Mouse (Mus musculus): ENCODE results near the gene Dusp6. TPM values are rescaled to one million over a fixed set of nuclear protein-coding genes. Genes with fewer than 3 reads are reported as not detected.

Gene Dusp6
- polyA plus RNA-seq, 1 experiment = 98.8 TPM

- peaks cover 12% of the 10 kb centered on the region for H3K4me1 ChIP-seq (ENCODE audit: control insufficient read depth, insufficient read depth, insufficient read length, low read length)
- 64% methylated on average over 12 of the region's 12 CpGs for WGBS
Measured at GRCm38 (mm10) chr10:99274640-99275039, 11.6 kb downstream of the Dusp6 start.

GRCm38 (mm10) chr10:99279067-99279880, 16.2 kb downstream of the Dusp6 start:
- no peak for TF ChIP-seq POLR2A (IDR thresholded peaks at IDR 0.05; ENCODE audit: low read depth, low read length)
- TF ChIP-seq CTCF (IDR thresholded peaks at IDR 0.05; ENCODE audit: extremely low read depth, insufficient read length, insufficient replicate concordance, low read depth, low read length) = no peak
- Histone ChIP-seq H3K4me1 (ENCODE audit: control insufficient read depth, insufficient read depth, insufficient read length, low read length) (peaks cover 3% of the 10 kb centered on the region; the same call in 1 of the 2 replicates), H3K27me3 (ENCODE audit: control insufficient read depth, insufficient read depth, low read length) (no peaks in the 10 kb centered on the region), H3K27ac (ENCODE audit: insufficient read depth, low read depth, low read length) (no peak overlapping the region), H3K36me3 (ENCODE audit: control insufficient read depth, insufficient read depth, low read length) (no peaks in the 10 kb centered on the region), H3K4me3 (ENCODE audit: low read depth, low read length) (no peak overlapping the region)
- 58% methylated on average over 22 of the region's 22 CpGs for WGBS

More at GRCm38 (mm10) chr10:99274640-99275039, 11.6 kb downstream of the Dusp6 start:
- Histone ChIP-seq H3K27me3 (ENCODE audit: control insufficient read depth, insufficient read depth, low read length) (no peaks in the 10 kb centered on the region), H3K4me3 (ENCODE audit: low read depth, low read length) (no peak overlapping the region), H3K27ac (ENCODE audit: insufficient read depth, low read depth, low read length) (no peak overlapping the region), H3K36me3 (ENCODE audit: control insufficient read depth, insufficient read depth, low read length) (no peaks in the 10 kb centered on the region)
- TF ChIP-seq POLR2A (IDR thresholded peaks at IDR 0.05; ENCODE audit: low read depth, low read length) (no peak), CTCF (IDR thresholded peaks at IDR 0.05; ENCODE audit: extremely low read depth, insufficient read length, insufficient replicate concordance, low read depth, low read length) (no peak)

- WGBS = 88% methylated on average over 10 of the region's 10 CpGs
- no peaks in the 10 kb centered on the region for H3K27me3 ChIP-seq (ENCODE audit: control insufficient read depth, insufficient read depth, low read length)
- no peaks in the 10 kb centered on the region for H3K4me1 ChIP-seq (ENCODE audit: control insufficient read depth, insufficient read depth, insufficient read length, low read length)
- no peak overlapping the region for H3K4me3 ChIP-seq (ENCODE audit: low read depth, low read length)
- H3K36me3 ChIP-seq (ENCODE audit: control insufficient read depth, insufficient read depth, low read length) = no peaks in the 10 kb centered on the region
- no peak for TF ChIP-seq POLR2A (IDR thresholded peaks at IDR 0.05; ENCODE audit: low read depth, low read length)
- no peak for TF ChIP-seq CTCF (IDR thresholded peaks at IDR 0.05; ENCODE audit: extremely low read depth, insufficient read length, insufficient replicate concordance, low read depth, low read length)
- H3K27ac ChIP-seq (ENCODE audit: insufficient read depth, low read depth, low read length) = no peak overlapping the region
Measured at GRCm38 (mm10) chr10:99283981-99284385, 21.0 kb downstream of the Dusp6 start.

DNA sequence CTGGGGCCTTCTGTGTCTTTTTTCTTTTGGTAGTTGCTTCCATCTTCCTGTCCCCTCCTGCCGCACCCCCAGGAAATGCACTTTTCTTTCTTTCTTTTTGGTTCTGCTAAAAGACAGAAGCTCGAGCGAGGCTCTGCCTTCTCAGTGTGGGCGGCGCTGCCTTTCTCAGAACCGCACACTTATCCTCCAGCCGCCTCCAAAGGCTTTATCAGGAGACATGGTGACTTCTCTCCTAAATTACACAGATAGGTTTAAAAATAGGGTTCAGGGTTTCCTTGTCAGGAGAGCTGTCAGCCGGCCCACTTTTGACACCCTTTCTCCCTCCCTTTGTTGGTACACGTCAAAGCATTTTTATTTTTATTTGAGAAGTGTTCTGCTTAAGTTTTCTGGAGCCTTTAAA, 21.9 kb downstream of the Dusp6 start:
- no peaks in the 10 kb centered on the region for H3K36me3 ChIP-seq (ENCODE audit: control insufficient read depth, insufficient read depth, low read length)
- H3K27me3 ChIP-seq (ENCODE audit: control insufficient read depth, insufficient read depth, low read length) = no peaks in the 10 kb centered on the region
- H3K4me3 ChIP-seq (ENCODE audit: low read depth, low read length) = no peak overlapping the region
- 79% methylated on average over 9 of the region's 9 CpGs for WGBS
- TF ChIP-seq POLR2A (IDR thresholded peaks at IDR 0.05; ENCODE audit: low read depth, low read length) (no peak), CTCF (IDR thresholded peaks at IDR 0.05; ENCODE audit: extremely low read depth, insufficient read length, insufficient replicate concordance, low read depth, low read length) (no peak)
- no peaks in the 10 kb centered on the region for H3K4me1 ChIP-seq (ENCODE audit: control insufficient read depth, insufficient read depth, insufficient read length, low read length)
- H3K27ac ChIP-seq (ENCODE audit: insufficient read depth, low read depth, low read length) = no peak overlapping the region

- WGBS = 79% methylated on average over 8 of the region's 8 CpGs
- no peak overlapping the region for H3K4me3 ChIP-seq (ENCODE audit: low read depth, low read length)
- TF ChIP-seq POLR2A (IDR thresholded peaks at IDR 0.05; ENCODE audit: low read depth, low read length) (no peak), CTCF (IDR thresholded peaks at IDR 0.05; ENCODE audit: extremely low read depth, insufficient read length, insufficient replicate concordance, low read depth, low read length) (no peak)
- no peaks in the 10 kb centered on the region for H3K27me3 ChIP-seq (ENCODE audit: control insufficient read depth, insufficient read depth, low read length)
- H3K4me1 ChIP-seq (ENCODE audit: control insufficient read depth, insufficient read depth, insufficient read length, low read length) = no peaks in the 10 kb centered on the region
- H3K36me3 ChIP-seq (ENCODE audit: control insufficient read depth, insufficient read depth, low read length) = no peaks in the 10 kb centered on the region
- no peak overlapping the region for H3K27ac ChIP-seq (ENCODE audit: insufficient read depth, low read depth, low read length)
Measured at GRCm38 (mm10) chr10:99285759-99286158, 22.7 kb downstream of the Dusp6 start.

- Histone ChIP-seq H3K36me3 (ENCODE audit: control insufficient read depth, insufficient read depth, low read length) (no peaks in the 10 kb centered on the region), H3K4me1 (ENCODE audit: control insufficient read depth, insufficient read depth, insufficient read length, low read length) (no peaks in the 10 kb centered on the region), H3K27me3 (ENCODE audit: control insufficient read depth, insufficient read depth, low read length) (no peaks in the 10 kb centered on the region), H3K27ac (ENCODE audit: insufficient read depth, low read depth, low read length) (no peak overlapping the region), H3K4me3 (ENCODE audit: low read depth, low read length) (no peak overlapping the region)
- 76% methylated on average over 7 of the region's 7 CpGs for WGBS
- TF ChIP-seq CTCF (IDR thresholded peaks at IDR 0.05; ENCODE audit: extremely low read depth, insufficient read length, insufficient replicate concordance, low read depth, low read length) (no peak), POLR2A (IDR thresholded peaks at IDR 0.05; ENCODE audit: low read depth, low read length) (no peak)
Measured at GRCm38 (mm10) chr10:99286213-99286612, 23.2 kb downstream of the Dusp6 start.

DNA sequence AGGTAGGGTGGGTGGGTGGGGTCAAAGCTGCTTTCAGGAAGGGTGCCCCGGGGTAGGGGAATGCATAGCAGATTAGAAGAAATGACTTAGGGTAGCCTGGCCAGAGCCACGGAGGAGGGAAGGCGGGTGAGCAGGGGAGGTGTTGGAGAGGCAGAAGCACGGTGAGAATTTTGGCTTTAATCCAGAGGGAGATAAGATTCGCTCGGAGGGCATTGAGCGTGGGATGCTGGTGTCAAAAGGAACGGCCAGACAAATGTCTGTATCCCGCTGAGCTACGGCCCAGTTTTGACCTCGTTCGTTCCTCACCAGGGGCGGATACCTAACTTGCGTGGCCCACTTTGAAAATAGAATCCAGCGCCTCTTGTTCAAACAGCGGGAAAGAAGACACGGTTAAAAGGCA, 23.8 kb downstream of the Dusp6 start:
- Histone ChIP-seq H3K4me1 (ENCODE audit: control insufficient read depth, insufficient read depth, insufficient read length, low read length) (no peaks in the 10 kb centered on the region), H3K4me3 (ENCODE audit: low read depth, low read length) (peak overlapping the region; percentile 37), H3K27me3 (ENCODE audit: control insufficient read depth, insufficient read depth, low read length) (no peaks in the 10 kb centered on the region), H3K27ac (ENCODE audit: insufficient read depth, low read depth, low read length) (no peak overlapping the region), H3K36me3 (ENCODE audit: control insufficient read depth, insufficient read depth, low read length) (no peaks in the 10 kb centered on the region)
- WGBS = 16% methylated on average over 17 of the region's 17 CpGs
- no peak for TF ChIP-seq CTCF (IDR thresholded peaks at IDR 0.05; ENCODE audit: extremely low read depth, insufficient read length, insufficient replicate concordance, low read depth, low read length)
- TF ChIP-seq POLR2A (IDR thresholded peaks at IDR 0.05; ENCODE audit: low read depth, low read length) = no peak
